Mouse (Mus musculus) heart, postnatal 0 days (tissue): ENCODE results near the gene Rnf166.

Experiments
- CTCF ChIP-seq: IDR thresholded peaks from 2 replicates; pipeline ENCODE4 v1.5.1; 2016; ENCODE audit warnings: antibody characterized with exemption, control low read depth, low read depth
- EP300 ChIP-seq: IDR thresholded peaks from 2 replicates; pipeline ENCODE4 v1.6.1; 2016; ENCODE audit warnings: antibody characterized with exemption, low read depth

DNA sequence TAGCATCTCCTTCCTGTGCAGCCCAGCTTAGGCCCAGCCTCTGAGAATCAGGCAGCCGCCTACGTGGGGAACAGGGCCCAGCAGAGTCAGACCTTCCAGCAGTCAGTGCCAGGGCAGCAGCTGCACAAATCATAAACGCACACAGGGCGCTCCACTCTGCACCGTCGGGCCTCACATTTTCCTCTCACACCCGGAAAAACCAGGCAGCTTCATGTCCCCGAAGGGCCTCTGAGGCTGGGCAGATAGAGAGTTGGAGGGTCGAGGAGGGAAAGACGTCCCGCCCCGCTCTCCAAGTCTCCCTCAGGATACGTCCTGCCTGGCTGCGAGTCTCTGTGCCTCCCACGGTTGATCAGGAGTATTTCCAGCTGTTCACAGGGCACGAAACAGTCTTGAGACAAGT, 35.7 kb upstream of the Rnf166 start:
- TF ChIP-seq CTCF, result no peak
- no peak for TF ChIP-seq EP300
